Comparison of ENCODE assay signal across 23 mouse cellular contexts in the genomic region with DNA sequence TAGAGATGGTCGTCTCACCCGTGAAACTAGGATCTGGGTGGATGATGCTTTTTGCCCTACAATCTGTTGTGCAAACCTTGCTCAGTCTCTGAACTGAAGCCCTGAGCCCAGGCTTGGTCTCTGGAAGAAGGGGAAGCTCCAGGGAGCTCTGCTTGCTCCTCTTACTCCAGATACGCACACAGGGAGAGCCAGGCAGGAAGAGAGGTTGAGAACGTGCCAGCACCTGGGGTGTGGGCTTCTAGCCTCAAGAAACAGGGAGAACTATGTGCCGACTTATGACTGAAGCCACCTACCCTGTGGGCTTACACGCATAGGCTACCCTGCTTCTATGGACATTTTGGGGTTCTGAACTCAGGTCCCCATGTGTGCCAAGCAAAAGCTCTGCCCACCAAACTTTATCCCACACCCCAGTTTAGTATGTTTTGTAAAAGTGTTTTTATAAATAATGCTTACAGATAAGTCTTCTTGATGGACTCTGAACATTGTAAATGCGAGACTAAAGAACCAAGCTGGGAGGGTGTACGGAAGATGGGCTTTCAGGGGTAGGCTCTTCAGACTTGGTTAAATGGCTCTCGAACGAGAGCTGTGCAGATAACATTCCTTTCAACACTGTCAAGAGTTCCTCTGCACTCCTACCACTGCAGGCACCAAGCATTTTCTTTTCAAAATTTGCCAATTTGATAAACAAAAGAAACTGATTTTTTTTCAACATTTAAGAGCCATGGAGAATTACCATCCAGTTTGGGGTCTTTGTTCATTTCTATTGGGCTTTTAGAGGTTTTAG.
DNase-seq lines count a peak whose midpoint lies in the region; ATAC-seq and TF ChIP-seq lines count a peak whose summit lies in the region.
"Had no signal": no experiment of that assay in that cellular context is flagged by ENCODE, and none has a peak within 500 bp of the region (broad histone marks: within the 10 kb centered on the region; RNA-seq: fewer than 3 reads in every experiment).

No protein-coding gene starts in this region.

- intact Hi-C loops in heart, postnatal 10 days (cut with DNase I) = no loop called here
- intact Hi-C loops in heart, postnatal 14 days (cut with DNase I) = no loop called here

- no peak overlapping the region for H3K9ac ChIP-seq in forebrain, embryonic 12.5 days
- H3K9ac ChIP-seq in heart, postnatal 0 days (replicated peaks; ENCODE audit: low read depth, low read length) = no peak overlapping the region
- H3K9ac ChIP-seq in midbrain, embryonic 15.5 days = no peak overlapping the region
- no peak overlapping the region for H3K9ac ChIP-seq in midbrain, embryonic 16.5 days (ENCODE audit: low read depth, low read length)
- H3K9ac ChIP-seq: embryonic facial prominence, embryonic 15.5 days; heart, embryonic 15.5 days; hindbrain, embryonic 15.5 days had no signal

- no peak for TF ChIP-seq CTCF in heart, postnatal 0 days (IDR thresholded peaks at IDR 0.05; ENCODE audit: low read depth)

- peaks cover 14% of the 10 kb centered on the region; the same call in 1 of the 2 replicates for H3K4me1 ChIP-seq in forebrain, embryonic 12.5 days
- H3K4me1 ChIP-seq in forebrain, embryonic 10.5 days = peaks cover 10% of the 10 kb centered on the region
- peaks cover 12% of the 10 kb centered on the region for H3K4me1 ChIP-seq in heart, postnatal 0 days (ENCODE audit: control insufficient read depth, insufficient read depth)
- H3K4me1 ChIP-seq in midbrain, embryonic 15.5 days = no peaks in the 10 kb centered on the region
- H3K4me1 ChIP-seq in midbrain, embryonic 16.5 days (ENCODE audit: control insufficient read depth, insufficient read depth, low read length) = no peaks in the 10 kb centered on the region
- H3K4me1 ChIP-seq: embryonic facial prominence, embryonic 15.5 days had no signal

- H3K9me3 ChIP-seq in forebrain, embryonic 12.5 days = no peaks in the 10 kb centered on the region
- H3K9me3 ChIP-seq in forebrain, embryonic 10.5 days = no peaks in the 10 kb centered on the region
- no peaks in the 10 kb centered on the region for H3K9me3 ChIP-seq in heart, postnatal 0 days (replicated peaks; ENCODE audit: control insufficient read depth, low read length)
- H3K9me3 ChIP-seq in midbrain, embryonic 15.5 days = no peaks in the 10 kb centered on the region
- no peaks in the 10 kb centered on the region for H3K9me3 ChIP-seq in midbrain, embryonic 16.5 days (replicated peaks; ENCODE audit: control insufficient read depth, low read length, poor library complexity, severe bottlenecking)
- H3K9me3 ChIP-seq: embryonic facial prominence, embryonic 15.5 days; heart, embryonic 15.5 days; hindbrain, embryonic 15.5 days had no signal

- no peak overlapping the region for H3K4me3 ChIP-seq in forebrain, embryonic 12.5 days (replicated peaks)
- H3K4me3 ChIP-seq in forebrain, embryonic 10.5 days = no peak overlapping the region
- H3K4me3 ChIP-seq in heart, postnatal 0 days (ENCODE audit: low read depth, low read length) = no peak overlapping the region
- no peak overlapping the region for H3K4me3 ChIP-seq in midbrain, embryonic 15.5 days
- H3K4me3 ChIP-seq in midbrain, embryonic 16.5 days (ENCODE audit: low read depth, low read length) = no peak overlapping the region
- H3K4me3 ChIP-seq: embryonic facial prominence, embryonic 15.5 days; erythroblast, embryonic 14.5 days; heart, embryonic 15.5 days; hindbrain, embryonic 15.5 days had no signal

- no peaks in the 10 kb centered on the region for H3K36me3 ChIP-seq in forebrain, embryonic 12.5 days (replicated peaks)
- H3K36me3 ChIP-seq in forebrain, embryonic 10.5 days (replicated peaks) = no peaks in the 10 kb centered on the region
- H3K36me3 ChIP-seq in heart, postnatal 0 days (replicated peaks; ENCODE audit: control insufficient read depth, insufficient read depth, low read length) = peaks cover 32% of the 10 kb centered on the region
- H3K36me3 ChIP-seq in midbrain, embryonic 15.5 days (replicated peaks) = no peaks in the 10 kb centered on the region
- H3K36me3 ChIP-seq in midbrain, embryonic 16.5 days (ENCODE audit: control insufficient read depth, insufficient read depth, low read length) = no peaks in the 10 kb centered on the region
- H3K36me3 ChIP-seq: embryonic facial prominence, embryonic 15.5 days; G1E; hindbrain, embryonic 15.5 days had no signal

- ATAC-seq in forebrain, embryonic 12.5 days (ENCODE audit: low FRiP score) = no peak
- ATAC-seq in heart, postnatal 0 days (ENCODE audit: insufficient read depth, low read depth) = peak; percentile 64
- ATAC-seq in midbrain, embryonic 15.5 days (replicated peaks) = no peak
- ATAC-seq in midbrain, embryonic 16.5 days = no peak
- ATAC-seq: CD4-positive, CD25-positive, alpha-beta regulatory T cell, adult 4 months; inflammation-experienced regulatory T-cells, adult 6 months; intestine, postnatal 0 days had no signal

- WGBS in forebrain, embryonic 12.5 days = 78% methylated on average over 10 of the region's 10 CpGs
- WGBS in forebrain, embryonic 10.5 days = 87% methylated on average over 10 of the region's 10 CpGs
- 39% methylated on average over 10 of the region's 10 CpGs for WGBS in heart, postnatal 0 days
- 83% methylated on average over 10 of the region's 10 CpGs for WGBS in midbrain, embryonic 15.5 days
- WGBS in midbrain, embryonic 16.5 days = 81% methylated on average over 10 of the region's 10 CpGs

- TF ChIP-seq EP300 in heart, postnatal 0 days (IDR thresholded peaks at IDR 0.05; ENCODE audit: low read depth) = no peak

- H3K27me3 ChIP-seq in forebrain, embryonic 12.5 days = no peaks in the 10 kb centered on the region
- no peaks in the 10 kb centered on the region for H3K27me3 ChIP-seq in forebrain, embryonic 10.5 days (ENCODE audit: poor library complexity, severe bottlenecking)
- H3K27me3 ChIP-seq in heart, postnatal 0 days (ENCODE audit: control insufficient read depth, insufficient read depth, low read length) = no peaks in the 10 kb centered on the region
- no peaks in the 10 kb centered on the region for H3K27me3 ChIP-seq in midbrain, embryonic 15.5 days (replicated peaks)
- H3K27me3 ChIP-seq in midbrain, embryonic 16.5 days (ENCODE audit: control insufficient read depth, insufficient read depth, low read depth, low read length) = no peaks in the 10 kb centered on the region
- H3K27me3 ChIP-seq: embryonic facial prominence, embryonic 15.5 days; heart, embryonic 15.5 days; hindbrain, embryonic 15.5 days had no signal

- no peak for DNase-seq in forebrain, embryonic 10.5 days (ENCODE audit: extremely low spot score, low spot score)
- DNase-seq in heart, adult 11 months = peak; percentile 96
- DNase-seq in heart, postnatal 10 days = no peak
- DNase-seq in heart, postnatal 0 days (ENCODE audit: low spot score) = peak; percentile 62
- no peak for DNase-seq in heart, postnatal 14 days
- DNase-seq: adrenal gland, adult 8-10 months; B cell, adult 2 months; cerebellum, adult 11 months; cerebellum, adult 8-10 months; cerebellum, postnatal 14 days; embryo, embryonic 11 days; kidney, adult 8-10 months had no signal

- H3K27ac ChIP-seq in forebrain, embryonic 12.5 days = peak overlapping the region; percentile 39; the same call in 1 of the 2 replicates
- no peak overlapping the region for H3K27ac ChIP-seq in forebrain, embryonic 10.5 days
- H3K27ac ChIP-seq in heart, postnatal 0 days (ENCODE audit: low read depth) = 0 out of 2 replicates have a peak overlapping the region, but pooled peaks have one; percentile 6
- peak overlapping the region; percentile 31; the same call in 1 of the 2 replicates for H3K27ac ChIP-seq in midbrain, embryonic 15.5 days
- no peak overlapping the region for H3K27ac ChIP-seq in midbrain, embryonic 16.5 days (ENCODE audit: low read length)
- H3K27ac ChIP-seq: embryonic facial prominence, embryonic 15.5 days; heart, embryonic 15.5 days; hindbrain, embryonic 15.5 days had no signal

- no peak overlapping the region for H3K4me2 ChIP-seq in forebrain, embryonic 12.5 days
- H3K4me2 ChIP-seq in heart, postnatal 0 days (ENCODE audit: low read depth, low read length) = no peak overlapping the region; the same call in 1 of the 2 replicates
- no peak overlapping the region for H3K4me2 ChIP-seq in midbrain, embryonic 15.5 days
- no peak overlapping the region for H3K4me2 ChIP-seq in midbrain, embryonic 16.5 days (ENCODE audit: low read length)
- H3K4me2 ChIP-seq: embryonic facial prominence, embryonic 15.5 days; heart, embryonic 15.5 days; hindbrain, embryonic 15.5 days had no signal

Comparison
In these comparisons a context has a peak if more than half of its experiments do, and no peak if none do; other contexts are left out.
1. H3K27ac ChIP-seq: peak in forebrain, embryonic 12.5 days (single experiment), heart, postnatal 0 days (single experiment) and midbrain, embryonic 15.5 days (single experiment); none in forebrain, embryonic 10.5 days (single experiment) and midbrain, embryonic 16.5 days (single experiment).
2. DNase-seq: peak in heart, adult 11 months (single experiment) and heart, postnatal 0 days (single experiment); none in forebrain, embryonic 10.5 days (single experiment), heart, postnatal 10 days (0 of 2) and heart, postnatal 14 days (0 of 2).